Mouse (Mus musculus) hindbrain, embryonic 14.5 days (tissue): ENCODE results near the gene Rcvrn. TPM values are rescaled to one million over a fixed set of nuclear protein-coding genes. Genes with fewer than 3 reads are reported as not detected.

Experiments
- ATAC-seq: fragments of 200-750 bp; cut with Nextera tagmentation; 2 replicates; pipeline ENCODE4 v1.8.0; 2017; ENCODE audit warnings: moderate number of reproducible peaks, mild to moderate bottlenecking, moderate TSS enrichment, moderate library complexity; ENCODE audit not compliant: low FRiP score
- DNase-seq: peaks from one replicate; pipeline ENCODE4 v3.0.0-alpha.2; 2015; ENCODE audit warnings: low spot score
- H3K27ac ChIP-seq: fragments of 300-500 bp; sonication (generic); 2 replicates; pipeline ENCODE4 v1.5.1; 2014; ENCODE audit warnings: mild to moderate bottlenecking, moderate library complexity
- H3K27me3 ChIP-seq: fragments of 300-500 bp; sonication (generic); 2 replicates; pipeline ENCODE4 v1.6.1; 2014; ENCODE audit warnings: mild to moderate bottlenecking, low read length, mixed read lengths; ENCODE audit not compliant: control insufficient read depth, insufficient read depth
- H3K36me3 ChIP-seq: fragments of 300-500 bp; sonication (generic); replicated peaks from 2 replicates; pipeline ENCODE4 v1.6.1; 2014; ENCODE audit not compliant: control insufficient read depth, insufficient read depth
- H3K4me1 ChIP-seq: fragments of 300-500 bp; sonication (generic); replicated peaks from 2 replicates; pipeline ENCODE4 v1.6.1; 2014; ENCODE audit warnings: antibody characterized with exemption, low read length, mixed read lengths; ENCODE audit not compliant: control insufficient read depth, insufficient read depth
- H3K4me2 ChIP-seq: fragments of 300-500 bp; sonication (generic); replicated peaks from 2 replicates; pipeline ENCODE4 v1.6.1; 2014; ENCODE audit warnings: mild to moderate bottlenecking, moderate library complexity
- H3K4me3 ChIP-seq: fragments of 300-500 bp; sonication (generic); replicated peaks from 2 replicates; pipeline ENCODE4 v1.5.1; 2014; ENCODE audit warnings: mild to moderate bottlenecking, low read length
- H3K9ac ChIP-seq: fragments of 300-500 bp; sonication (generic); 2 replicates; pipeline ENCODE4 v1.6.1; 2014
- H3K9me3 ChIP-seq: fragments of 300-500 bp; sonication (generic); 2 replicates; pipeline ENCODE4 v1.6.1; 2016; ENCODE audit warnings: low read length; ENCODE audit not compliant: control insufficient read depth
- WGBS: fragments of 180-500 bp; shearing (Covaris S2); extraction: QIAGEN DNeasy Blood & Tissue Kit; methylation state at CpG from one replicate; pipeline ENCODE4 v1.1.7; 2014; 5-methylcytosine and 5-hydroxymethylcytosine counted together
- polyA plus RNA-seq: library from polyadenylated mRNA; unstranded; fragments of >200 nt; fragmentation: Nextera tagmentation; extraction: Ambion mirVana; gene quantifications from 2 replicates; pipeline ENCODE4 v1.2.1, GENCODE M21; 2014

The Rcvrn gene
- polyA plus RNA-seq, 1 experiment from 2014 or later: not detected

DNA sequence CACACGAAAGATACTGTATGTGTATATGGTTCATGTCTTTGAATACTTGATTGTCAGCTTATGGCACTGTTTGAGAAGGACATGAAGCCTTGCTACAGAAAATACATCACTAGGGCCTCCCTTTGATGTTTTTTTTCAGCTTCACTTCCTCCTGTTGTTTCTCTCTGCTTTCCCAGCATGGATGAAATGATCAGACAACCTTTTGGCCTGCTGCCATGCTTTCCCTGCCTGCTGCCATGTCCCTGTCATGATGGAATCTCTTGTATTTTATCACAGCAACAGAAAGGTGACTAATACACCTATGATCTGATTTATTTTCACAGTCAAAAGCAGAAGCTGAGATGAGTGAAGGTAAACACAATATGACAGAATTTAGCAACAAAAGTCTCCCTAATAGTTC, 38.6 kb downstream of the Rcvrn start:
- 82% methylated on average over 1 of the region's 1 CpGs for WGBS
- no peaks in the 10 kb centered on the region for H3K36me3 ChIP-seq

DNA sequence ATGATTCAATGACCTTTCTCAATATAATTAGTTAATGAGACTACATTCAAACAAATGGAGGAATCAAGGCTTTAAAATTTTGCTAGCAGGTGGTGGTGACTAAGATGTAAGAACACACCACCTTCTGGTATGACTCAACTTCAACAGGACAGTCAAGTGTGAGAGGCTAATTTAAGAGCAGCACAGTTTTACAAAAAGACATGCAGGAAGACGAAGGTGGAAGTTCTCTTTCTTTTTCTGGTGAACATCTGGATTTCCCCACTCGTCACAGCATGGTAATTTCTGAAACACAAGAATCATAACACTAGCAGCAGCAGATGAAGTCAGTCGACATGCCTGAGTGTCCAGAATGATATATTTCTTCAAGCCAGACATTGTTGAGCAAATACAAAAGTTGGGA, 39.5 kb downstream of the Rcvrn start:
- no peak overlapping the region for H3K9ac ChIP-seq
- H3K4me1 ChIP-seq: no peaks in the 10 kb centered on the region
- no peak overlapping the region for H3K4me3 ChIP-seq
- no peaks in the 10 kb centered on the region for H3K9me3 ChIP-seq
- ATAC-seq (no peak), DNase-seq (no peak)
- H3K27me3 ChIP-seq: no peaks in the 10 kb centered on the region
- H3K27ac ChIP-seq: no peak overlapping the region
- 87% methylated on average over 3 of the region's 3 CpGs for WGBS
- H3K36me3 ChIP-seq: no peaks in the 10 kb centered on the region
- no peak overlapping the region for H3K4me2 ChIP-seq

More for the DNA sequence above, 38.6 kb downstream of the Rcvrn start:
- Histone ChIP-seq H3K27me3 (no peaks in the 10 kb centered on the region), H3K4me3 (no peak overlapping the region), H3K27ac (no peak overlapping the region), H3K9ac (no peak overlapping the region), H3K4me1 (no peaks in the 10 kb centered on the region), H3K4me2 (no peak overlapping the region), H3K9me3 (no peaks in the 10 kb centered on the region)
- ATAC-seq: no peak
- DNase-seq: no peak

DNA sequence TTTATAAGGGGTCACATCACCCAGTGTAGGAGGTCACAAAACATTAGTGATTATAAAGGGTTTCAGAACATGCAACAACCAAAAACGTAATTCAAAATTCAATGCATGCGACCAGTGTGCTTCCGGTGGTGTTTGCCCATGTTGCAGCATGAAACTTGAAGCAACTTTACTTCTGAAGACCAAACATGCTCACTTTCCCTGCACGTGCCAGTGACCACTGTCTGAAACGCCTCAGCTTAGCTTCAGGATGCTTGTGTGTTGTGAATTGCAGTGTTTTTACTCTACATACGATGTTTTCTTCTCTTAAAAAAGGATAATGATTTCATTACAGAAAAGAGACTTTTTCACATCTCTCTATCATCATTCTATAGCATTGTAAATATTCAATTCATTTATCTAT, 43.2 kb downstream of the Rcvrn start:
- no peaks in the 10 kb centered on the region for H3K4me1 ChIP-seq
- H3K4me3 ChIP-seq: no peak overlapping the region
- H3K27me3 ChIP-seq: no peaks in the 10 kb centered on the region
- no peak overlapping the region for H3K9ac ChIP-seq
- ATAC-seq (no peak), DNase-seq (no peak)
- H3K36me3 ChIP-seq: no peaks in the 10 kb centered on the region
- no peak overlapping the region for H3K27ac ChIP-seq
- no peaks in the 10 kb centered on the region for H3K9me3 ChIP-seq
- WGBS: 88% methylated on average over 6 of the region's 6 CpGs
- no peak overlapping the region for H3K4me2 ChIP-seq

DNA sequence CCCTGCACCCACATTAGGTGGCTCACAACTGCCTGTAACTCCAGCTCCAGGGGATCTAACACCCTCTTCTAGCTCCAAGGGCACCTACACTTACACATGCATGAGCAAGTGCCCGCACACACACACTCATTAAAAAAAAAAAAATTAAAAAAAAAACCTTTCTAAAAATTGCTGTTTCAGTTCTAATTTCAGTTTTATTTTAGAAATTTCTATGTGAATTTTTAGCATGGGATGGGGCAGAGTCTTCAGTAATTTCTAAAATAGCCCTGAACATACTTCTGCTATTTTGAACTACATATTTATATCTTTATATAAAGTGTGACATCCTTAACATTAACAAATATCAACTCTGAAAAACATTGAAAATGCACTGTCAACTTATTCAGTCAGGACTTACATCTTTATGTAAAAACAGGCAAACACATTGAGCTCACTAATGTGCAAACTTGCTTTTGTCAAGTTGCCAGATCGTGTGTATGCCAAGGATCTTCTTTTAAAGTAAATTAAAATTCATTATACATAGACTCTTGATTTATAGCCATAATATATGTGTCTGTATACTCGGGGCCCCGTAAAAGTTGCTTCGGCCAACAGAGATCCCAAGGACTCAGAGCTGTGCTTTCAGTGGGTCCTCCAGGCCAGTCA, 43.8 kb downstream of the Rcvrn start:
- Histone ChIP-seq H3K4me2 (no peak overlapping the region), H3K36me3 (no peaks in the 10 kb centered on the region), H3K4me1 (no peaks in the 10 kb centered on the region), H3K27me3 (no peaks in the 10 kb centered on the region), H3K4me3 (no peak overlapping the region), H3K9ac (no peak overlapping the region), H3K27ac (no peak overlapping the region), H3K9me3 (no peaks in the 10 kb centered on the region)
- WGBS: 88% methylated on average over 5 of the region's 5 CpGs
- ATAC-seq (no peak), DNase-seq (no peak)

DNA sequence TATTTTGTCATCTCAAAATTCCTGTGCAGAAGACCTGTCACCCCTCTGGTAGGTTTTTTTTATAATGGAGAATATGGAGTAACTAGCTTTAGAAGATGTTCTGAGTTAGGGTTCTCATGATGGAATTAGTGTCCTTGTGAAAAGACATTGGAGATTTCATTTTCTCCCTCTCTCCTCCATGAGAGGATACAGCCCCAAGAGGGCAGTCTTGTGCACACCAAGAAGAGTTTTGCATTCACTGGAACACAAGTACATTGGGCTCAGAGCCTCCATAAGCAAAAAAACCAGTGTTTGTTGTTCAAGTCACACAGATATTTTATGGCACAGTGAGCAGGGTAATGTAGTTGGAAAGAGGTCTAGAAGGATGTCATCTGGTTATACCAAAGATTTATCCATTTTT, 46.4 kb downstream of the Rcvrn start:
- no peaks in the 10 kb centered on the region for H3K9me3 ChIP-seq
- no peak overlapping the region for H3K27ac ChIP-seq
- H3K36me3 ChIP-seq: no peaks in the 10 kb centered on the region
- DNase-seq (no peak), ATAC-seq (no peak)
- no peak overlapping the region for H3K4me3 ChIP-seq
- H3K9ac ChIP-seq: no peak overlapping the region
- no peaks in the 10 kb centered on the region for H3K27me3 ChIP-seq
- no peak overlapping the region for H3K4me2 ChIP-seq
- H3K4me1 ChIP-seq: no peaks in the 10 kb centered on the region

Other genes with a start within 250 kb of the Rcvrn start
- gene Gas7, start 239.9 kb upstream of the Rcvrn start, polyA plus RNA-seq: 19.4 and 21.8 TPM in 2 replicates
- not detected in 2 replicates for gene Glp2r, start 75.8 kb downstream of the Rcvrn start, polyA plus RNA-seq
- gene Gsg1l2, start 79.3 kb downstream of the Rcvrn start, polyA plus RNA-seq: not detected in 2 replicates
- not detected in 2 replicates for gene Dhrs7c, start 102.9 kb downstream of the Rcvrn start, polyA plus RNA-seq
- gene Usp43, start 226.8 kb downstream of the Rcvrn start, polyA plus RNA-seq: 0.56 and 1.1 TPM in 2 replicates